Mouse (Mus musculus) stomach, embryonic 16.5 days (tissue): ENCODE results near the gene Cox14. TPM values are rescaled to one million over a fixed set of nuclear protein-coding genes. Genes with fewer than 3 reads are reported as not detected.

Experiments
- ATAC-seq: fragments of 200-750 bp; cut with Nextera tagmentation; 2 replicates; pipeline ENCODE4 v1.8.0; 2017; ENCODE audit warnings: moderate number of reproducible peaks, moderate TSS enrichment; ENCODE audit not compliant: insufficient read depth, low FRiP score
- H3K27ac ChIP-seq: fragments of 300-500 bp; sonication (generic); 2 replicates; pipeline ENCODE4 v1.5.1; 2014; ENCODE audit warnings: low read length
- H3K27me3 ChIP-seq: fragments of 300-500 bp; sonication (generic); 2 replicates; pipeline ENCODE4 v1.6.1; 2014; ENCODE audit warnings: low read length, control low read depth, mixed read lengths; ENCODE audit not compliant: control insufficient read depth, insufficient read depth
- H3K36me3 ChIP-seq: fragments of 300-500 bp; sonication (generic); 2 replicates; pipeline ENCODE4 v1.6.1; 2014; ENCODE audit warnings: low read length; ENCODE audit not compliant: control insufficient read depth, insufficient read depth
- H3K4me1 ChIP-seq: fragments of 300-500 bp; sonication (generic); 2 replicates; pipeline ENCODE4 v1.6.1; 2014; ENCODE audit warnings: low read length, control low read depth, mixed read lengths; ENCODE audit not compliant: control insufficient read depth, insufficient read depth
- H3K4me2 ChIP-seq: fragments of 300-500 bp; sonication (generic); 2 replicates; pipeline ENCODE4 v1.6.1; 2014; ENCODE audit warnings: low read depth, low read length, mixed read lengths
- H3K4me3 ChIP-seq: fragments of 300-500 bp; sonication (generic); replicated peaks from 2 replicates; pipeline ENCODE4 v1.5.1; 2014; ENCODE audit warnings: mild to moderate bottlenecking, low read length
- H3K9ac ChIP-seq: fragments of 300-500 bp; sonication (generic); 2 replicates; pipeline ENCODE4 v1.6.1; 2014; ENCODE audit warnings: low read length
- H3K9me3 ChIP-seq: fragments of 300-500 bp; sonication (generic); replicated peaks from 2 replicates; pipeline ENCODE4 v1.6.1; 2016; ENCODE audit warnings: low read length, control low read depth; ENCODE audit not compliant: control insufficient read depth
- WGBS: fragments of 180-500 bp; shearing (Covaris S2); extraction: QIAGEN DNeasy Blood & Tissue Kit; methylation state at CpG from one replicate; pipeline ENCODE4 v1.1.7; 2014; 5-methylcytosine and 5-hydroxymethylcytosine counted together
- polyA plus RNA-seq: library from polyadenylated mRNA; unstranded; fragments of >200 nt; fragmentation: Nextera tagmentation; extraction: Ambion mirVana; gene quantifications from 2 replicates; pipeline ENCODE4 v1.2.1, GENCODE M21; 2015

Cox14 gene
- polyA plus RNA-seq, 1 experiment from 2014 or later = 171 TPM

GRCm38 (mm10) chr15:99729056-99729783 lies 3.8 kb downstream of the Cox14 start:
- Histone ChIP-seq H3K4me3 (no peak overlapping the region), H3K4me1 (peaks cover 12% of the 10 kb centered on the region), H3K9ac (no peak overlapping the region), H3K27ac (no peak overlapping the region), H3K4me2 (no peak overlapping the region), H3K9me3 (peaks cover 5% of the 10 kb centered on the region; the same call in 1 of the 2 replicates), H3K36me3 (peaks cover 14% of the 10 kb centered on the region), H3K27me3 (no peaks in the 10 kb centered on the region)
- ATAC-seq = no peak
- WGBS = 96% methylated on average over 3 of the region's 4 CpGs

- H3K36me3 ChIP-seq = peaks cover 14% of the 10 kb centered on the region
- peaks cover 5% of the 10 kb centered on the region; the same call in 1 of the 2 replicates for H3K9me3 ChIP-seq
- H3K27ac ChIP-seq = no peak overlapping the region
- no peak overlapping the region for H3K4me3 ChIP-seq
- WGBS = 91% methylated on average over 2 of the region's 2 CpGs
- no peak overlapping the region for H3K9ac ChIP-seq
- H3K27me3 ChIP-seq = no peaks in the 10 kb centered on the region
- H3K4me1 ChIP-seq = peaks cover 4% of the 10 kb centered on the region
- no peak for ATAC-seq
- no peak overlapping the region for H3K4me2 ChIP-seq
Observed at GRCm38 (mm10) chr15:99731167-99731566, 5.7 kb downstream of the Cox14 start.

- no peak overlapping the region for H3K4me3 ChIP-seq
- no peaks in the 10 kb centered on the region for H3K27me3 ChIP-seq
- H3K27ac ChIP-seq = no peak overlapping the region
- H3K9ac ChIP-seq = no peak overlapping the region
- peaks cover under 1% of the 10 kb centered on the region for H3K4me1 ChIP-seq
- no peak overlapping the region for H3K4me2 ChIP-seq
- H3K36me3 ChIP-seq = peaks cover 14% of the 10 kb centered on the region
- WGBS = 86% methylated on average over 3 of the region's 3 CpGs
- H3K9me3 ChIP-seq = peaks cover 5% of the 10 kb centered on the region; the same call in 1 of the 2 replicates
- ATAC-seq = no peak
Observed at GRCm38 (mm10) chr15:99731678-99732077, 6.3 kb downstream of the Cox14 start.

GRCm38 (mm10) chr15:99733186-99733585 lies 7.8 kb downstream of the Cox14 start:
- no peak overlapping the region for H3K4me3 ChIP-seq
- no peak for ATAC-seq
- H3K9me3 ChIP-seq = peaks cover 5% of the 10 kb centered on the region; the same call in 1 of the 2 replicates
- H3K27me3 ChIP-seq = no peaks in the 10 kb centered on the region
- WGBS = 93% methylated on average over 5 of the region's 5 CpGs
- H3K9ac ChIP-seq = no peak overlapping the region
- H3K36me3 ChIP-seq = peaks cover 8% of the 10 kb centered on the region; the same call in 1 of the 2 replicates
- no peaks in the 10 kb centered on the region for H3K4me1 ChIP-seq
- H3K27ac ChIP-seq = no peak overlapping the region
- H3K4me2 ChIP-seq = no peak overlapping the region

GRCm38 (mm10) chr15:99735631-99736030 lies 10.2 kb downstream of the Cox14 start:
- H3K4me2 ChIP-seq = no peak overlapping the region
- no peak overlapping the region for H3K9ac ChIP-seq
- H3K4me1 ChIP-seq = no peaks in the 10 kb centered on the region
- 90% methylated on average over 2 of the region's 2 CpGs for WGBS
- ATAC-seq = no peak
- H3K36me3 ChIP-seq = no peaks in the 10 kb centered on the region; the same call in 1 of the 2 replicates
- H3K4me3 ChIP-seq = no peak overlapping the region
- no peaks in the 10 kb centered on the region for H3K27me3 ChIP-seq
- H3K27ac ChIP-seq = no peak overlapping the region
- H3K9me3 ChIP-seq = no peaks in the 10 kb centered on the region

- WGBS = 88% methylated on average over 11 of the region's 11 CpGs
- Histone ChIP-seq H3K27me3 (no peaks in the 10 kb centered on the region), H3K9ac (no peak overlapping the region), H3K27ac (no peak overlapping the region), H3K9me3 (no peaks in the 10 kb centered on the region), H3K4me3 (no peak overlapping the region), H3K4me2 (no peak overlapping the region), H3K4me1 (no peaks in the 10 kb centered on the region), H3K36me3 (no peaks in the 10 kb centered on the region; the same call in 1 of the 2 replicates)
- no peak for ATAC-seq
Observed at GRCm38 (mm10) chr15:99736675-99737074, 11.3 kb downstream of the Cox14 start.

- no peaks in the 10 kb centered on the region for H3K9me3 ChIP-seq
- H3K9ac ChIP-seq = no peak overlapping the region
- no peaks in the 10 kb centered on the region for H3K27me3 ChIP-seq
- H3K4me2 ChIP-seq = no peak overlapping the region
- WGBS = 94% methylated on average over 4 of the region's 4 CpGs
- H3K27ac ChIP-seq = no peak overlapping the region
- no peak for ATAC-seq
- no peaks in the 10 kb centered on the region for H3K4me1 ChIP-seq
- no peak overlapping the region for H3K4me3 ChIP-seq
- peaks cover 2% of the 10 kb centered on the region; the same call in 1 of the 2 replicates for H3K36me3 ChIP-seq
Observed at GRCm38 (mm10) chr15:99740229-99740628, 14.8 kb downstream of the Cox14 start.

GRCm38 (mm10) chr15:99754204-99754603 lies 28.8 kb downstream of the Cox14 start:
- Histone ChIP-seq H3K36me3 (no peaks in the 10 kb centered on the region), H3K4me3 (no peak overlapping the region), H3K4me1 (no peaks in the 10 kb centered on the region), H3K9ac (no peak overlapping the region), H3K27me3 (no peaks in the 10 kb centered on the region), H3K4me2 (no peak overlapping the region), H3K27ac (no peak overlapping the region), H3K9me3 (no peaks in the 10 kb centered on the region)
- WGBS = 62% methylated on average over 3 of the region's 3 CpGs
- no peak for ATAC-seq

- no peak for ATAC-seq
- Histone ChIP-seq H3K4me1 (peaks cover 6% of the 10 kb centered on the region), H3K9ac (no peak overlapping the region), H3K36me3 (no peaks in the 10 kb centered on the region), H3K27me3 (no peaks in the 10 kb centered on the region), H3K4me3 (no peak overlapping the region), H3K9me3 (no peaks in the 10 kb centered on the region), H3K27ac (no peak overlapping the region), H3K4me2 (no peak overlapping the region)
- 86% methylated on average over 4 of the region's 4 CpGs for WGBS
Observed at GRCm38 (mm10) chr15:99767467-99767866, 42.0 kb downstream of the Cox14 start.
